ENCODE assay signal across 8 mouse cellular contexts in the genomic region with DNA sequence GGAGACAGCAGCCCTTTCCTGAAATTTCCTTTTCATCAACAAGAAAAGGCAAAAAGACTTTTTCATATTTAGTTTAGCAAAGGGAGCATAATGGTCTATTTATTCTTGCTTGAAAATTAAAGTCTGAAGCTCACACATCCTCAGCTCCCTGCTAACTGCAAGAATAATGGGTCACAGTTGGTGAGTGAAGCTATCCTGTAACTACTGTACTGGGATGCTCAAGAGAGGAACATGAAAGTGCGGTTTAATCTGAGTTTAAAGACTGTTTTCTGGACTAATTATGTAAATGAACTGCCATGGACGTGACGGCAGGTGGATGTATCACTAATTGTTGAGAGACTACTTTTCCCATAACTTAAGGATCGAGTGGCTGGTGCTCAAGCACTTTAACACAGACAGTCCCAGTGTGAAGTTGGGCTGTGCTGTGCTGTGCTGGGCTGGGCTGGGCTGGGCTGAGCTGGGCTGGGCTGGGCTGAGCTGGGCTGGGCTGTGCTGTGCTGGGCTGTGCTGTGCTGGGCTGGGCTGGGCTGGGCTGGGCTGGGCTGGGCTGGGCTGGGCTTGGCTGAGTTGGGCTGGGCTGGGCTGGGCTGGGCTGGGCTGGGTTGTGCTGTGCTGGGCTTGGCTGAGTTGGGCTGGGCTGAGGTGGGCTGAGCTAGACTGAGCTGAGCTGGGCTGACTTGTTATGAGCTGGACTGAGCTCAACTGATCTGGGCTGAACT.
A peak's percentile ranks its signal among the peaks of the same experiment; 100 is the strongest.
DNase-seq lines count a peak whose midpoint lies in the region; ATAC-seq and TF ChIP-seq lines count a peak whose summit lies in the region.

No protein-coding gene starts in this region.

- no peaks in the 10 kb centered on the region for H3K36me3 ChIP-seq in lung, embryonic 14.5 days (ENCODE audit: insufficient read depth)
- no peaks in the 10 kb centered on the region for H3K36me3 ChIP-seq in forebrain, embryonic 12.5 days (replicated peaks)
- no peaks in the 10 kb centered on the region for H3K36me3 ChIP-seq in limb, embryonic 15.5 days
- H3K36me3 ChIP-seq in stomach, embryonic 15.5 days: 0 out of 2 replicates have a peak, but pooled peaks cover under 1% of the 10 kb centered on the region

- no peaks in the 10 kb centered on the region for H3K9me3 ChIP-seq in lung, embryonic 14.5 days (ENCODE audit: low read depth, low read length)
- H3K9me3 ChIP-seq in forebrain, embryonic 12.5 days: no peaks in the 10 kb centered on the region
- no peaks in the 10 kb centered on the region for H3K9me3 ChIP-seq in limb, embryonic 15.5 days
- no peaks in the 10 kb centered on the region for H3K9me3 ChIP-seq in stomach, embryonic 15.5 days

- ATAC-seq in lung, embryonic 14.5 days (ENCODE audit: insufficient read depth): peak; percentile 97
- peak; percentile 61 for ATAC-seq in forebrain, embryonic 12.5 days (ENCODE audit: low FRiP score)
- ATAC-seq in limb, embryonic 15.5 days (ENCODE audit: insufficient number of reproducible peaks, low FRiP score, low TSS enrichment, low read depth): peak; percentile 91
- ATAC-seq in stomach, embryonic 15.5 days (ENCODE audit: insufficient read depth, low FRiP score, low read depth): peak; percentile 90
- ATAC-seq in frontal cortex, adult (ENCODE audit: low TSS enrichment): no peak

- H3K4me3 ChIP-seq in lung, embryonic 14.5 days (ENCODE audit: low read depth, low read length): no peak overlapping the region
- H3K4me3 ChIP-seq in forebrain, embryonic 12.5 days (replicated peaks): no peak overlapping the region
- no peak overlapping the region for H3K4me3 ChIP-seq in limb, embryonic 15.5 days
- no peak overlapping the region for H3K4me3 ChIP-seq in stomach, embryonic 15.5 days (replicated peaks)

- WGBS in lung, embryonic 14.5 days: 35% methylated on average over 4 of the region's 4 CpGs
- 31% methylated on average over 4 of the region's 4 CpGs for WGBS in forebrain, embryonic 12.5 days
- WGBS in limb, embryonic 15.5 days: 42% methylated on average over 4 of the region's 4 CpGs
- WGBS in stomach, embryonic 15.5 days: 49% methylated on average over 4 of the region's 4 CpGs

- DNase-seq in lung, embryonic 14.5 days: peak; percentile 67
- no peak for DNase-seq in lung, postnatal 4 days
- no peak for DNase-seq in cerebellum, adult 18-20 months
- no peak for DNase-seq in T-cell, adult 2 months (ENCODE audit: low spot score)

- no peak for TF ChIP-seq CTCF in lung, embryonic 14.5 days (IDR thresholded peaks at IDR 0.05; ENCODE audit: low read depth)

- H3K4me2 ChIP-seq in lung, embryonic 14.5 days: no peak overlapping the region
- H3K4me2 ChIP-seq in forebrain, embryonic 12.5 days: no peak overlapping the region
- no peak overlapping the region for H3K4me2 ChIP-seq in limb, embryonic 15.5 days
- no peak overlapping the region for H3K4me2 ChIP-seq in stomach, embryonic 15.5 days

- H3K9ac ChIP-seq in lung, embryonic 14.5 days: no peak overlapping the region
- no peak overlapping the region for H3K9ac ChIP-seq in forebrain, embryonic 12.5 days
- no peak overlapping the region for H3K9ac ChIP-seq in limb, embryonic 15.5 days
- no peak overlapping the region for H3K9ac ChIP-seq in stomach, embryonic 15.5 days

- H3K27ac ChIP-seq in lung, embryonic 14.5 days (ENCODE audit: low read depth): no peak overlapping the region
- H3K27ac ChIP-seq in forebrain, embryonic 12.5 days: no peak overlapping the region
- H3K27ac ChIP-seq in limb, embryonic 15.5 days: peak overlapping the region; percentile 54; the same call in 1 of the 2 replicates
- peak overlapping the region; percentile 33; the same call in 1 of the 2 replicates for H3K27ac ChIP-seq in stomach, embryonic 15.5 days

- no peaks in the 10 kb centered on the region for H3K27me3 ChIP-seq in lung, embryonic 14.5 days (ENCODE audit: insufficient read depth, low read length)
- no peaks in the 10 kb centered on the region for H3K27me3 ChIP-seq in forebrain, embryonic 12.5 days
- no peaks in the 10 kb centered on the region for H3K27me3 ChIP-seq in limb, embryonic 15.5 days
- no peaks in the 10 kb centered on the region for H3K27me3 ChIP-seq in stomach, embryonic 15.5 days (replicated peaks)

- H3K4me1 ChIP-seq in lung, embryonic 14.5 days (ENCODE audit: insufficient read depth): no peaks in the 10 kb centered on the region; the same call in 1 of the 2 replicates
- no peaks in the 10 kb centered on the region for H3K4me1 ChIP-seq in forebrain, embryonic 12.5 days
- 0 out of 2 replicates have a peak, but pooled peaks cover 4% of the 10 kb centered on the region for H3K4me1 ChIP-seq in limb, embryonic 15.5 days
- H3K4me1 ChIP-seq in stomach, embryonic 15.5 days: no peaks in the 10 kb centered on the region

Comparison
In these comparisons a context has a peak if more than half of its experiments do, and no peak if none do; other contexts are left out.
1. H3K27ac ChIP-seq: peak in limb, embryonic 15.5 days (single experiment) and stomach, embryonic 15.5 days (single experiment); none in lung, embryonic 14.5 days (single experiment) and forebrain, embryonic 12.5 days (single experiment).